ENCODE assay signal across 12 mouse cellular contexts in genomic region chr6:101890655-101891054, GRCm38 (mm10).
"Had no signal": no experiment of that assay in that cellular context is flagged by ENCODE, and none has a peak within 500 bp of the region (broad histone marks: within the 10 kb centered on the region; RNA-seq: fewer than 3 reads in every experiment).

No protein-coding gene starts in this region.

- ATAC-seq: midbrain, embryonic 16.5 days had no signal

- DNase-seq: lung, adult 18-20 months; lung, embryonic 14.5 days; lung, postnatal 10 days; lung, postnatal 4 days; midbrain, embryonic 14.5 days; retina, postnatal 1 day; right cerebral cortex, postnatal 14 days; right cerebral cortex, postnatal 4 days; spleen, adult 18-20 months; thymus, postnatal 14 days; thymus, postnatal 36 days had no signal
